Mouse (Mus musculus): ENCODE data around the gene Mybpc2.

Gene Mybpc2

DNA sequence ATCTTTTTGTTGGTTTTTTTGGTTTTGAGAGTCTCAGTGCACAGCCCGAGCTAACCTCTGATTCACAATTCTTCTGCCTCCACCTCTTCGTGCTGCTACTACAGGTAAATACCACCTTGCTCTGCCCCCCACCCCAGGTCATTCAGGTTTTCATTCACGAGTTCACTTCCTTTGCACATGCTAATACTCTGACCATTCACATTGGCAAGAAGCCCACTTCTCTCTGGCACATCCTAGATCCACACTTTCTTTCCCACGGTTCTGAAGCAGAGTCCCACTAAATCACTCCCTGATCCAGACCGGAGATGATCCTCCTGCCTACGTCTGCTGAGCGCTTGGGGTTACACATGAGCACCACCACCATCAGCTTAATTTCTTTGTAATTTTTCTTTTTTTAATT lies 29.4 kb downstream of the Mybpc2 start:
- in situ Hi-C loops (cut with MboI; ENCODE audit: unreplicated experiment in 2 of 2) = loop anchor here (10.0 to 25.0 kb wide), 2 partner anchors 120 to 808 kb away; partner anchors contain the start of gene Klk14 (in 1 of the 2)

DNA sequence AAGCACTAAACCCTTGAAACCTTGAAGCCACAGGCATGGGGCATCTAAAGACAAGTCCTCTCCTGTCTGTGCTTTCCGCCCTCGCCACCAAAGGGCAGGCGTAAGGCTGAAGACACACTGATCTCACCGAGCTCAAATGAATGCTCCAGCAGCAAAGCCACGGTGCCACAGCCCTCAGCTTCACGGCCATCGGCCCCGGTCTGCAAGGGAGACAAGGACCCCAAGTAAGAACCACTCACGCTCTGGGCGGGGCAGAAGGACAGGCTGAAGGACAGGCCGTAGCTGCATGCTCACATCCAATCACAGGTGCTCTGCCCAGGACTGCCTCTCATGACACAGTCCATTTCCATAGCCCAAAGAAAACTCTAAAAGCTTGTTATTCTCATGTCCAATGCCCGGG lies 29.8 kb downstream of the Mybpc2 start:
- in situ Hi-C loops (cut with MboI; ENCODE audit: unreplicated experiment in 2 of 2) = loop anchor here (10.0 to 25.0 kb wide), 2 partner anchors 120 to 807 kb away; partner anchors contain the start of gene Klk14 (in 1 of the 2)

DNA sequence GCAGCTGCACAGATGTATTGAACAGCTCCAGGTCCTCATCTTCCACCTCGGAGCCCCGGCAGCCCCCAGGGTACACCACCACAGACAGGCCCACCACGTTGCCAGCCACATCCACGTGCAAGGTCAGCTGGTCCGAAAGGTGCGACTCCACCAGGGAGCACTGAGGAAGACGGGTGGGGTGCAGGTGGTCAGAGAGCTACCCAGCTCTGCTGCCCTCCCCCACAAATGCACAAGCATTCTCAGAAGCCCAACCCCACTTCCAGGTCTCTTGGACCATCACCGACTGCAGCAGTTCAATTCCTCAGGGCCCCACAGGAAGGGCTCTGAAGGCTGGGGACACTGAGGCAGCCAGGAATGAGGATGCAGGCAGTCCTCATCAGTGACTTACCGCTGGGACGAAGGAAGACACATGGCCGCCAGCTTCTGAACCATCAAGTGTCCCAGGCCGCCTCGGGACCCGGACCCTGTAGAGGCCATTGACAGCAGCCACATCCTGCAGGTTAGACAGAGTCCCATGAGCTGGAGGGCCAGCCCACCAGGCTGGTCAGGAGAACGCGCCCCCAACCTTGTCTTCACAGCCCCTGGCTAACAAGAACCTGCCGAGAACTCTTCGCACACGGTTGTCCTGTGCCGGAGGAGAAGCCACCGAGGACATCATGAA lies 32.2 kb downstream of the Mybpc2 start:
- in situ Hi-C loops (cut with MboI; ENCODE audit: unreplicated experiment in 2 of 2) = loop anchor here (10.0 to 25.0 kb wide), 2 partner anchors 117 to 805 kb away; partner anchors contain the start of gene Klk14 (in 1 of the 2)

DNA sequence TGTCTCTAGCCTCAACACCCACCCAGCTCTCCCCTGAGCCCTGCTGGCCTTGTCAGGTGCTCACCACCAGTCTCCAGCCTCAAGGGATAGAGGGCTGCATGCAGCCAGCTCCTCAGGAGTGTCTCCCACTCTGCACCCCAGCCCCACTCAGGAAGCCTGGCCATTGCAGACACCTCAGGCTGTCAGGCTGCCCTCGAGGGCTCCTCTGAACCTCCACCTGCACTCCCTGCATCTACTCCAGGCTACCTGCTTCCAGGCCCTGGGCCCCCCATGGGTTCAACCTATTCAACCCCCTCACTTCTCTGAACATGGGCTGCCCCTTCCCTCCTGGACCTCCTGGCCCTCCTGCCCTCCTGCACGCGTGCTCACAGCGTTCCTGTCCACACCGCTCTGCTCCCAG lies 33.1 kb downstream of the Mybpc2 start:
- in situ Hi-C loops (cut with MboI; ENCODE audit: unreplicated experiment in 2 of 2) = loop anchor here (10.0 to 25.0 kb wide), 2 partner anchors 117 to 804 kb away; partner anchors contain the start of gene Klk14 (in 1 of the 2)

DNA sequence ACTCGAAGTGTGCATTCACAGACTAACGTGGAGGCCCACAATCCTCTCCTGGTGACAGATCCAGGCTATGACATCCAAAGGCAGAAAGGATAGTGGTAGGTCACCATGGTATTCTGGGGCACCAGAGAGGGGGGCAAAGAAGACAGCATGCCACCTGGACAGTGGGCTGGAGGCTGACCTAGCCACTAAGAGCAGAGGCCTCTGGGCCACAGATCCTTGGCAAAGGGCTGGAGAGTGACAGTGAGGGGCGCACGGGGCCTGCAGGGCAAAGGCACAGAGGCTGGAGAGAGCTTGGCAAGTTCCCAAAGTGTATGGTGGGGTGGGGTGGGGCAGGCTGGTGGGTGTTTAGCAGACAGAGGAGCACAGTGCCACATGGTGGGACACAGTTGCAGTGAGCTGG lies 34.2 kb downstream of the Mybpc2 start:
- in situ Hi-C loops (cut with MboI; ENCODE audit: unreplicated experiment in 2 of 2) = loop anchor here (10.0 to 25.0 kb wide), 2 partner anchors 115 to 803 kb away; partner anchors contain the start of gene Klk14 (in 1 of the 2)

DNA sequence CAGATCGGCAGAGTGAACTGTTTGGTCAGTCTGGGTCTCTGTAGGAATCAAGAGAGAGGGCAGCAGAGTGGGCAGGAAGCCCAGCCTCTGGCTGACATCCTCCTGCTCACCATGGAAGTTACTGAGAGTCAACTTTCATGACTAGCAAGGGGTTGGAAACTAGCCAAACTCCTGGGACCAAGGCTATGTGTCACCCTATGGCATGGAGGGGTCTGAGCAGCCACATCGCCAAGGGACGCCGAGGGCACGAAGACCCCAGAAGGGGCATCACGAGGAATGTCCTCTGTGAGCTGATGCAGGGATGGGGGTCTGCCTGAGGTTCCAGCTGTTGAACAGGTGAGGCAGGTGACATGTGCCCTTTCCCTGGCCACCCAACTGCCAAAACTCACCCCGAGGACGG lies 35.9 kb downstream of the Mybpc2 start:
- in situ Hi-C loops (cut with MboI; ENCODE audit: unreplicated experiment in 2 of 2) = loop anchor here (5.0 to 25.0 kb wide), 2 partner anchors 226 to 801 kb away; partner anchors contain the start of genes Gm15517 (in 1 of the 2) and Klk14 (in 1 of the 2)

DNA sequence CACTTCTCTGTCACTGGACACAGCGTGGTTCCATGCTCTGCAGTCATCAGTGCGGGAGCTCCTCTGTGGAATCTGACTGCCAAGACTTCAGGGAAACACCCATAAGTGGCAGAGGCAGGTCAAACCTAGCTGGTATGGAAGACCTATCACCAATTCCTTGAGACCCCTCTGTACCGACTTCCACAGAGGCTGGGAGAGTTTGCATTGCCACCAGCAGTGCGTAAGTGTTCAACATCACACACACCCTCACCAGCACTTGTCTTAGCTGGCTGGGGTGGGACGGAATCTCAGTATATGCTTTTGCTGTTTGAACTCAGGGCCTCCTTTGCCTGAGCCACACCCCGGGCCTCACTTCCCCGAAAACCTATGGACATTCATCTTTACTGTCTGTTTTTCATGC lies 36.5 kb downstream of the Mybpc2 start:
- in situ Hi-C loops (cut with MboI; ENCODE audit: unreplicated experiment in 2 of 2) = loop anchor here (5.0 to 25.0 kb wide), 2 partner anchors 226 to 801 kb away; partner anchors contain the start of genes Gm15517 (in 1 of the 2) and Klk14 (in 1 of the 2)

DNA sequence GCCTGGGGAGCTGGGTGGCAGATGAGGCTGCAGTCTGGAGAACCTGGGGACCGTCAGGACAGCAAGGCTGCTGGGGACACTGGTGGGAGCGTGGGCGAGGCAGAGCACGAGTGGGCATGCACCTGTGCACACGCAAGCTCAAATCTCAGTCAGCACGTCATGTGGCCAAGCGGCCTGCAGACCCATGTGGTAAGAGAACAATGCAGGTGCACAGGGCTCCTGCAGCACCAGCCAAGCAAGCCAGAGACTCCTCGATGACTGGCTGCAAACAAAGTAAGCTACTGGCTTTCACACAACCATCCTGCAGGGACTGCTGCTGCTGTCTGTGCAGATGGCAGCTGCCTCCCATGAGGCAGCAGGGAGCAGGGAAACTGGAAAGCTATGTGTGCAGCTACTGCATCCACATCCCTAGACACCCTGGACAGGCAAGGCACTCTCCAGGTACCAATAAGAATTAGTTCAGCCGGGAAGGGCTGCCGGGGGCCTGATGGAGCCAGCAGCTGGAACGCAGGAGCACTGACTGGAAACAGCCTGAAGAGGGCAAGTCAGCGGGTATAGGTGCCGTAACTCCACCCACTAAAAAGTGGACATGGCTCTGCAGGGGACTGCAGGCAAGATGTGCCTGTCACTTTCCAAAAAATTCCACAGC lies 37.4 kb downstream of the Mybpc2 start:
- in situ Hi-C loops (cut with MboI; ENCODE audit: unreplicated experiment in 2 of 2) = loop anchor here (5.0 to 25.0 kb wide), 2 partner anchors 225 to 800 kb away; partner anchors contain the start of genes Gm15517 (in 1 of the 2) and Klk14 (in 1 of the 2)

DNA sequence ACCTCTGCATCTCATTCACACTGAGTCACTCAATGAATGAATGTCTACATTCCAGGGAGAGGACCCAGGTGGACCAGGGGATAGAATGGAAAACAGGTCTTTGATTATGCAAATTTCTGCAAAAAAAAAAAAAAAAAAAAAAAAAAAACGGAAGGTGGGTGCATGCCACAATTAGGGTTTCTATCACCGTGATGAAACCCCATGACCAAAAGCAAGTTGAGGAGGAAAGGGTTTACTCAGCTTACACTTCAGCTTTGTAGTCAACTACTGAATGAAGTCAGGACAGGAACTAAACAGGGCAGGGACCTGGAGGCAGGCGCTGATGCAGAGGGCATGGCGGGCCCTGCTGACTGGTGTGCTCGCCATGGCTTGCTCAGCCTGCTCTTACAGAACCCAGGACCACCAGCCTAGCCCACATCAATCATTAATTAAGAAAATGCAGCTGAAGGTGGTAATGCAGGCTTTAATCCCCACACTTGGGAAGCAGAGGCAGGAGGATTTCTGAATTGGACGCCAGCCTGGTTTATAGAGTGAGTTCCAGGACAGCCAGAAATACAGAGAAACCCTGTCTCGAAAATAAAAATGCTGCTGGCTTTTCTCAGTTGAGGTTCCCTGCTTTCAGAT lies 38.8 kb downstream of the Mybpc2 start:
- in situ Hi-C loops (cut with MboI; ENCODE audit: unreplicated experiment in 2 of 2) = loop anchor here (5.0 to 25.0 kb wide), 2 partner anchors 223 to 798 kb away; partner anchors contain the start of genes Gm15517 (in 1 of the 2) and Klk14 (in 1 of the 2)

DNA sequence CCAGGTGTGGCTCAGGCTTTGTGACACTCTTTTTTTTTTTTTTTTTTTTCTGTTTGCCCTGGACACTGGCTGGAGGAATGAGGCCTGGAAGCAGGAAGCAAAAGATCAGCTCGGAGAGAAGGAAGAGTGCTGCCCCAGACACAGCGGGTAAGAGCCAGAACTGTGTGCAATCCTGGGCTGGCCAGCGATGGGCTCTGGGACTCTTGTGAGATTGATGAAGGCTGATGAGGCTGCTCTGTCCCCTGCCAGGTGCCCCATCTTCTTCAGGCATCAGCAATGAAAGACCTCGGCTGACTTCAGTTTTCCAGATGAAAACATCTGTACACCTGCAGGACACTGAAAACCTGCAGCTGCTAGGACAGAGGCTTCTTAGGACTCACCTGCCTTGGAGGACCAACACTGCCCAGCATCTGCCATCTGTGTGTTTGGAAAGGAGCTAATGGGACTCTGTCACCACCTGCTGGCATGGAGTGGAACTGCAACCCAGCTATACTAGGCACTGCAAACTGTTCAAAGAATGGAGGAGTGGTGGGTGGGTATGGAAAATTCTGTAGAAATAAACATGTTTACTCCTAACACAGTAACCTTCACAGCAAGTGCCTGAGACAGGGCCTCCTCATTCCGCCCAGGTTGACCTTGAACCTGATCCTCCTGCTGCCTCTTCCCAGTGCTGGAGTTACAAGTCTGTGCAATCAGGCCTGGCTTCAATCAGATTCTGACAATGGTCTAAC lies 39.5 kb downstream of the Mybpc2 start:
- in situ Hi-C loops (cut with MboI; ENCODE audit: unreplicated experiment in 2 of 2) = loop anchor here (5.0 to 25.0 kb wide), 2 partner anchors 223 to 798 kb away; partner anchors contain the start of genes Gm15517 (in 1 of the 2) and Klk14 (in 1 of the 2)

DNA sequence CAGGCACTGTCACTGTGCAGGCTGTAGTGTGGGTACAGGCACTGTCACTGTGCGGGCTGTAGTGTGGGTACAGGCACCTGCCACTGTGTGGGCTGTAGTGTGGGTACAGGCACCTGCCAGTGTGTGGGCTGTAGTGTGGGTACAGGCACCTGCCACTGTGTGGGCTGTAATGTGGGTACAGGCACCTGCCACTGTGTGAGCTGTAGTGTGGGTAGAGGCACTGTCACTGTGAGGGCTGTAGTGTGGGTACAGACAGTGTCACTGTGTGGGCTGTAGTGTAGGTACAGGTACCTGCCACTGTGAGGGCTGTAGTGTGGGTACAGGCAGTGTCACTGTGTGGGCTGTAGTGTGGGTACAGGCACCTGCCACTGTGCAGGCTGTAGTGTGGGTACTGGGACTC lies 40.3 kb downstream of the Mybpc2 start:
- in situ Hi-C loops (cut with MboI; ENCODE audit: unreplicated experiment in 2 of 2) = loop anchor here in 1 of 2 experiments (25.0 kb wide), 1 partner anchor 797 kb away; the partner anchor contains the start of gene Klk14

DNA sequence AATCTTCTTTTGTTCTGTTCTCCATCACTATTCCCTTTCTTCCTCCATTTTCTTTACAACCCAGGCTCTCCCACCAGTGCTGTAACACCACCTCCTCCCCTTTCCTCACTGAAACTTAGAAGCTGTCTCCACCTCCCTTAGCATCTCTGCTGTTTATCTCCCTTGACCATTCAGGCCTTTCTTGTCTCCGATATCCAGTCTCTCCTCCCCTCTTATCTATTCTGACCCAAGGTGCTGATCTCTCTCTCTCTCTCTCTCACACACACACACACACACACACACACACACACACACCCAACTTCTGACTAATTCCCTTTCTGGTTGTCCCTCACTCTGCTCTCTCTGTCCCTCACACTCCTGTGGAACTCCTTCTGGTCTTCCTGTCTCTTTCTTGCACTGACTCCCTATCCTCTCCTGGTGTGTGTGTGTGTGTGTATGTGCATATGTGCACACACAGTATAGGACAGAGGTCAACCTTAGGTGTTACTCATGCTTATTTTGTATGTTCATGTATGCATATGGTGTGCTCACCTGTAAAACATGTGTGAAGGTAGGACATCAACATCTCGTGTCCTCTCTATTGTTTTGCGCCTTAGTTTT lies 41.5 kb downstream of the Mybpc2 start:
- in situ Hi-C loops (cut with MboI; ENCODE audit: unreplicated experiment in 2 of 2) = loop anchor here in 1 of 2 experiments (25.0 kb wide), 1 partner anchor 796 kb away; the partner anchor contains the start of gene Klk14

DNA sequence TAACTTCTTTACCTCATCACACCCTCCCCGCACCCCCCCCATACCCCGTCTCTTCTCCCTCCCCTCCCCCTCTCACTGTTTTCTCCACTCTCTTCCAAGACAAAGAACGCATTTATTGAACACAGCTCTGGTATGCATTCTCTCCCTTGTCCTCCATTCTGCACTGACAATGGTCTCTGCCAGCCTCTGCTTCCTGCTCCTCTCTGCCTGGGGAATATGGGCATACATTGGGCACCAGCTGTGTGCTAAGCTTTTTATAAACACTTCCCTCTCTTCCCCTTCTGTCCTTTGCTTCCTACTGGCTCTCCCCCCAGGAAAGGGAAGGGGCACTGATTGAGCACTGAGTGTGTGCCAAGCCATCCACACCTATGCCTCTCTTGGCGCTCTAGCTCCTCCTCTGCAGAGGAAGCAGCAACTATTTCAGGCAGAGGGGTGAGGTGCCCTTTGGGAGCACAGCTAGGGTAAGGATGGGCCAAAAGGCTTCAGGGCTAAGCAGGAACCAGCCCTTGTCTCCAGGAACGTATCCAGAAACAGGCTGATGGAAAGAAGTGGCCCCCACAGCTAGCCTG lies 49.3 kb downstream of the Mybpc2 start:
- in situ Hi-C loops (cut with MboI; ENCODE audit: unreplicated experiment in 2 of 2) = loop anchor here in 1 of 2 experiments (25.0 kb wide), 1 partner anchor 788 kb away; the partner anchor contains the start of gene Klk14

DNA sequence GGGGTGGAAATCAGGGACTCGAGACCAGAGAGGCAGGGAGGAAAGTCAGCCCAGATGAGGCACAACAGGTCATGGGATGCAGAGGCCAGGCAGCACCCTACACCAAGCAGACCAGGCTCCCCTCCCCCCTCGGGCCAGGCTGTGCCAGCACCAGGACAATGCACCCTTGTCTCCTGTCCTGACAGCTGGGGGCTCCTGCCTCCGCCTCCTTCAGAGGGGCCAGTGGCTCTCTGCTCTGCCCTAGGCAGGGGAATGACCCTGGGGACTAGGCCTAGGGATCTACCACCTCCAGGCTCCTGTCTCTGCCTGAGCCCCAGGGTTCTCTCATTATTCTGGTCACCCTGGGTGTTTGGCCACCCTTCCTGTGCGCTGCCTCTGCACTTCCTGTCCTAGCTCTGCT lies 50.0 kb downstream of the Mybpc2 start:
- in situ Hi-C loops (cut with MboI; ENCODE audit: unreplicated experiment in 2 of 2) = loop anchor here (5.0 to 25.0 kb wide), 2 partner anchors 212 to 787 kb away; partner anchors contain the start of genes Gm15517 (in 1 of the 2) and Klk14 (in 1 of the 2)

DNA sequence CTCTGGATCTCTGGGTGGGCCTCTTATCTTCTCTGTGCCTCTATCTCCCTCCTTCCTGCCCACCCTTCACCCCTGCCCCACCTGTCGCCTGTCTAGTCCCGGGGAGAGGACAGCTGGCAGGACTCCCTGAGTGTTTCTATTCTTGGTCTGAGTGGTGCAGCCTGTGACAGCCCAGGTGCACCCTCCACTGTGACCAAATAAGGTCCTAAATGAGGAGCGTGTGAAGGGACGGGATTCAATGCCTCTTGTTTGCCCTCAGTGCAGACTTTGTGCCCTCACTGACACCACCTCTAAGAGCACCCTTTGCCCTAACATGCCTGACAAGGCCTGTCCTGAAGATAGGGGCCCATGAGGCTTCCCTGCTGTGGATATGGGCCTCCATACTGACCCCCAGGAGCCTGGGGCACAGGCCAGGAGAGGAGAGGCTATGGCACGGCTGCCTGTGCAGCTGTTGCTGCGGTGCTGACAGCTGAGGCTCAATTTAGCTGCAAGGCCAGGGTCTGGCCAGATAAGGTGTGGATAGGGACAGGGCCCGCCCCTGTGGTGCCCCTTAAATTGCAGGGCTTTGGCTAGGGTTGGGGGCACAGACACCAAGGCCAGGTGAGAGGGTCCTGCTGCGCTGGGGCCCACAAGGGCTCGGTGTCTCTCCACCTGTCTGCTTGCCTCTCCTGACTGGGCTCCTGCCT lies 51.4 kb downstream of the Mybpc2 start:
- in situ Hi-C loops (cut with MboI; ENCODE audit: unreplicated experiment in 2 of 2) = loop anchor here (5.0 to 25.0 kb wide), 2 partner anchors 211 to 786 kb away; partner anchors contain the start of genes Gm15517 (in 1 of the 2) and Klk14 (in 1 of the 2)

DNA sequence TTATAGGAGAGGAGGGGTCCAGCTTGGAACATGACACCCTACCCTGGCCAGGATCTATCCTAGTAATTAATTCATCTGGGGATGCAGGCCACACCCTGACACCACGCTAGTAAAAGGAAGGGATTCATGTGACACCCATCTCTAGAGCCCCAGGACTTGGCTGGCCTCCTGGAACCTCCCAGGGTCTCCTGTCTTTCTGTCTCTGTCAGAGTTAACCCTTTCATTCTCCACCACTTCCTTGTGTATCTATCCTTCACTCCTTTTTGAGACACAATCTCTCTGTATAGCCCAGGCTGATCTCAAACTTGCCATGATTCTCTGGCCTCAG lies 51.9 kb downstream of the Mybpc2 start:
- in situ Hi-C loops (cut with MboI; ENCODE audit: unreplicated experiment in 2 of 2) = loop anchor here (5.0 to 25.0 kb wide), 2 partner anchors 210 to 785 kb away; partner anchors contain the start of genes Gm15517 (in 1 of the 2) and Klk14 (in 1 of the 2)

DNA sequence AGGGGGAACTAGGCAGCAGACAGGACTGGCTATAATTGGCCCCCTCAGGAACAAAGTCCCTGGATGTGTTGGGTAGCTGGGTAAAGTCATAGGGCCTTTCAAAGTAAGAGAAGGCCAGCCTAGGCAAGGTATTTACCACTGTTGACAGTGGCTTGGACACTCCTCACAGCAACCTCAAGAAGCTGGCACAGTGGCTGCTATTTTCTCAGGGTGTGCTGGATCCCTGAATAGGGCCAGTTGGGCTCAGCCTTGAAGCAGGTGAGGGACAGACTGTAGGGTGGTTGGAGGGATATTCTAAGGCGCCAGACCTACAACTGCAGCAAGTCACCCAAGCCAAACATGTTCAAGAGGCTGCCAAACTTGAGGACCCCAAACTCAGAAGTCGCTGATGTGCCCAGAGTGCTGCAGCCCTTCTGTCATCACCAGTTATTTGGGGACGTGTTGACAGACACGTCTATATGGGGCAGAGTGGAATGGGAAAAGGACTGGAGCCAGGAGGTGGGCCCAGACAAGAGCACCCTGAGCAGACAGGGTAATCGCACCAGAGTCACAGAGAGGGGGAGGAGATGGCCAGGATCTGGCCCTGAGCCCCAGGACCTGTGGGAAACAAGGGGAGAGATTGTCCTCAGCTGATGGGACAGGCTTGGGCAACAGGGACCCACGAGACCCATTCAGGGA lies 52.4 kb downstream of the Mybpc2 start:
- in situ Hi-C loops (cut with MboI; ENCODE audit: unreplicated experiment in 2 of 2) = loop anchor here (5.0 to 25.0 kb wide), 2 partner anchors 210 to 785 kb away; partner anchors contain the start of genes Gm15517 (in 1 of the 2) and Klk14 (in 1 of the 2)
